Mouse (Mus musculus): ENCODE results near the gene Zbed4.

DNA sequence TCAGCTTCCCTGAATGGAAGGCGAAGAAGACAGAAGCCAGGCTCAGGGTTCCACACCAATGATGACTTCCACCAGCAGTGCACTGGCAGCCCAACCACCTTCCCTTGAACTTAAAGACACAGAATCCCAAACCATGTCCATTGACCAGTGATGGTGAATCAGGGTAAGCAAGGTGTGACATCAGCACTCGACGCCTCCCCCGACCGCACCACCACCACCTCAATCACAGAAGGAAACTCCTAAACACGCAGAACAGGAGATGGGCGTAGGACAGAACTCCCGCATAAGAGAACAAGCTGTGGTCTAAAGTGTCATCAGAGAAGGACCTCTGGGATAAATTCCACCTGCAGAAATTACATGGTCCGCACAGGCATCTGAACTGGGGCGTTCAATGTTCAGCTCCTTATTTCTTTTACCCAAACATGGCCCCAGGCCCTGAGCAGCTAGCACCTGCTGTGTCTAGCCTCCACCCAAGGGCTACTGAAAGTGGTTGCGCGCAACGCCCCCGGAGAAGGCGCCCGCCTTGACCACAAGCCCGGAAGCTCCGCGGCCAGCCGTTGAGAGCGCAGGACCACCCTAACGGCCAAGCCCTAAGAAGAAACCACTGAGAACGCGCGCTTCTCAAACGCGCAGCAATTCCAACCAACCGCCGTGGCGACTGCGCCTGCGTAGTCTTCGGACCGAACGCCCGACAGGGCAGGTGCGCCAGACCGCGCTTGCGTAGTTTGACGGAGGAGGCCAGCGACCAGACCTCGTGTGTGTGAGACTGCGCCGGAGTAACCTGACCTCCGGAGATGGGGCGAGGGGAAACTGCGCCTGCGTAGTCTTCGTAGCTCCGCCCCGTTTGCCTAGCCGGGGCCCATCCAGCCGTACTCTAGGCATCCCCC is 540 bp upstream of the Zbed4 start:
- TF ChIP-seq CTCF (IDR thresholded peaks at IDR 0.05; ENCODE audit: borderline replicate concordance, extremely low read depth, insufficient read depth, insufficient read length) (no peak), POLR2A (IDR thresholded peaks at IDR 0.05; ENCODE audit: borderline replicate concordance, extremely low read depth, insufficient read depth, insufficient read length, poor library complexity, severe bottlenecking) (peak; percentile 37; the same call in 1 of the 2 replicates)

Data from brain, embryonic 14.5 days (tissue).